Mouse (Mus musculus): Measurements from ENCODE around the gene Usp39.

GRCm38 (mm10) chr6:72272161-72272696, 72.8 kb downstream of the Usp39 start:
- TF ChIP-seq CTCF (IDR thresholded peaks at IDR 0.05; ENCODE audit: low read depth, low read length) (no peak), GATA1 (IDR thresholded peaks at IDR 0.05; ENCODE audit: borderline replicate concordance, low read length) (no peak), TAL1 (conservative IDR thresholded peaks at IDR 0.05; ENCODE audit: low read depth, low read length) (no peak), POLR2AphosphoS5 (IDR thresholded peaks at IDR 0.05; ENCODE audit: insufficient replicate concordance, low read depth, low read length) (no peak)
